Mouse (Mus musculus) CD4-positive, CD25-positive, alpha-beta regulatory T cell, adult 2 months (primary cell): Measurements from ENCODE around the gene Il11.

Experiments
- DNase-seq: peaks from one replicate; pipeline ENCODE4 v3.0.0-alpha.2; 2012; ENCODE audit warnings: low read depth, low spot score

The Il11 gene

DNA sequence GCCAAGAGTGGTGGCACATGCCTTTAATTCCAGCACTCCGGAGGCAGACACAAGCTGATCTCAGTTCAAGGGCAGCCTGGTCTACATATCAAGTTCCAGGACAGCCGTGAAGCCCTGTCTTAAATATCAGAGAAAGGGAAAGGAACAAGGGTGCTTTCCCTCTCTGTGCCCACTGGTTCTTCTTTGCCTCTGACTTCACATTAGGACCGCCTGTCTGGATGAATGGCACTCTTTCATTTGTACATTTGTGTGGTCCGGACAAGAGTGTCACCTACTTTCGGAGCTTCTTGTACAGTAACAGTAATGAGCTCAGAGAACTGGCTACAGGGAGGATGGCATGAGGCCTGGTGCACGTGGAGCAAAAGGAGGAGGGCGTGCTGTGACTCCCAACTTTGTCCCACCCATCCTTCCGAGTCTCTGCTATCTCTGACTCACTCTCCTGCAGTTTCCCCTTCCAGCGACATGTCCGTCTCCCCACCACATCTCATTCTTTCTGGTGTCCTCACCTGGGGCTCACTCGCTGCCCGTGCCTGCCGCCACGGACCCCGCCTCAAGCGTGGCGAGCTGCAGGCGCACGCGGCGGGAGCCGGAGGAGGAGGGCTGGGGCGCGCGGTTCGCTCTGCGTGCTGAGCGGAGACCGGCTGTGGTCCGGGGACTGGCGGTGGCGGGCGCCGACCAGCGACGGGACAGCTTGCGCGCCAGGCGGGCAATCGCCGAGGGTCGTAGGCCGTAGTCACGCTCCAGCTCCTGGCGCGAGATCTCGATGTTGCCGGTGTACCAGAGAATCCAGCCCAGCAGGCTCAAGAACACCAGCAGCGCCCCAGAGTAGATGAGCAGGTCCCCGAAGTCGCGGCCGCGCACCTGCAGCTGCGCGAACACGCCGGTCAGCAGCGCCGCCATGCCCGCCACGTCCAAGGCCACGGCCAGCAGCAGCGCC lies 6.1 kb upstream of the Il11 start:
- peak; percentile 63 for DNase-seq

DNA sequence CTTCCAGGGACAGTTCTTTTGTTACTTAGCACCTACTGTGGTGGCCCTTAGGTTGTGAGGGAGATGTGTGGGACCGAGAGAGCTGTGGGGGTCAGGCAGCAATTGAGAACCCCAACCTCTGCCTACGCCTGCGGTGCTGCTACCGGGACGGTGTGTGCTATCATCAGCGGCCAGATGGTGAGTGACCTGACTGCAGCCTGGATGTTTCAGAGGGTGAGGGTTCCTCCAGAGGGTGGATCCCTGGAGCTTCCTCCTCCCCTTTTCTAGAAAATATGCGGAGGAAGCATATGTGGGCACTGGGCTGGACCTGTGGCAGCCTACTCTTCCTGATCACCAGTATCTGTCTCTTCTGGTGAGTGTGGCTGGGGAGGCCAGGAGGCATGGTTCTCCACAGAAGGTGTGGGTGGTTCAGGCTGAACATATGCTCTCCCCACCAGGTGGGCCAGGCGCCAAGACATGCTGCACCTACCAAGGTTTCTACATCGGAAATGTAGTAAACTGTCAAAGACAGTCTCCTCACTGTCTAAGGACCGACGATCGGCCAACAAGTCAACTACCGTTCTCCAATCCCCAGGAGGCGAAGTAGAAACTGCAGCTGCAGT lies 1.1 kb upstream of the Il11 start:
- DNase-seq: no peak

DNA sequence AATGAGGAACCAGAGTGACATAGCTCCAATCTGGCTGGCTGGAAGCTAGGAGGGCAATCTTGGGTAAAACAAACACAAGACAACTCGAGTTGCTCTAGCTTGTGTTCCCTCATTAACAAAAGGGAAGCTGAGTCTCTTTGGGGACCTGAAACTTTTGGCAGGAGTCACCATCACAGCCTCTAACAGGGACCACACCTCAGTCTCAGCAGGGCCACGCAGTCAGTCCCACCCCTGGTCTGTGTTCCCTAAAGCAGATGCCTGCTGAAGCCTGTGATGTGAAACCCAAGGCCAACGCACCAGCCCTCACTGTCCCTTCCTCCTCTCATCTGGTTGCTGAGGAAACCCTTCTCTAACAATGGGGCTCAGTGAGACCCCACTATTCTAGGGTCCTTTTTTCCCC lies 529 bp downstream of the Il11 start:
- DNase-seq: no peak

DNA sequence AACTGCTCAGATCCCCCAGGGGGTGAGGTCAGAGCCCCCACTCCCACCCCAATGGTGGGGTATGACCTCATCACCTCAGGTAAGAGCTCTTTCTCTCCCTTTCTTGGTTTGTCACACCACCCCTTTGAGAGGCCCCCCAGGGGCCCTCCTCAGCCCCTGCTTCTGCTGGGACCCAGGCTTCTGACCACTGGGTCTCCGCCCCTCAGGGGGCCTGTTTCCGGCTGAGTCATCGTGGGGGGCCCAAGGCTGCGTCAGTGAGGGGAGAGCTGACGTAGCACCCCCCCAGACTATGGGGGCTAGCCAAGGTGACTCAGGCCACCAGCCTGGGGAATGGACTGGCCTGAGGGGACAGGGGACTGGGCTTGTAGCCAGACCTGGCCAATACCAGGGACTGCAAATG lies 2.7 kb downstream of the Il11 start:
- DNase-seq: no peak

DNA sequence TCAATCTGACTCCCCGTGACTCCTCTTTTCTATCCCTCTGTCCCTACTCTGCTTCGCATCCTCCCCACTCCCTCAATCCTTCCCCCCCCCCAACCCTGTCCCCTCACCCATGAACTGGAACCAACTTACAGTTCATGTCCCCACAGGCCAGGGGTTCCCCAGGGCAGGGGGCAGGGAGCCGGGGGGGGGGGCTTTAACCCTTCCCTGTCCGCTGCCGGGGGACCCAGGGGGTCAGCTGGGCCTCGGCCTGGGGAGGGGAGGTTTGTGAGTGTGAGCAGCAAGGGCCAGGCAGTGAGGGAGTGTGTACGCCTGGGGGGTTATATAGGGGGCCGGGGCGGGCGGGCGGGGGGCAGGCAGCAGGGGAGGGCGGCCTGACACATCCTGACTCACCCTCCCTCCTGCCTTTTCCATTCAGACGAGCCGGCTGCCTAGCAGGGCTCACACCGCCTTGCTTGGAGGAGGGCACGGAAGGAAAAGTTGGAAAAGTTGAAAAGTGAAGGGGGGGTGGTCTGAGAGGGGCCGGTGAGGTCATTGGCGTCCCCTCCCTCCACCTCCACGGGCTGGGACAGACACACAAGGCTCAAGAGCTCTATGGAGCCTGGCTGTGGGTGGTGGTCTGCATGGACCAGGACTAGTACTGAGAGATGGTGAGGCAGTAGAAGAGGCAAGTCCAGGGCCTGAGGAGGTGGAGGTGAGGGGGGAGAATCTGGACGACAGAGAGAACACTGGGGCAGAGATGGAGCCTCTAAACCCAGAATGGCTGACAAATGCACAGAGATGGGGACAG lies 4.6 kb downstream of the Il11 start:
- DNase-seq: no peak

DNA sequence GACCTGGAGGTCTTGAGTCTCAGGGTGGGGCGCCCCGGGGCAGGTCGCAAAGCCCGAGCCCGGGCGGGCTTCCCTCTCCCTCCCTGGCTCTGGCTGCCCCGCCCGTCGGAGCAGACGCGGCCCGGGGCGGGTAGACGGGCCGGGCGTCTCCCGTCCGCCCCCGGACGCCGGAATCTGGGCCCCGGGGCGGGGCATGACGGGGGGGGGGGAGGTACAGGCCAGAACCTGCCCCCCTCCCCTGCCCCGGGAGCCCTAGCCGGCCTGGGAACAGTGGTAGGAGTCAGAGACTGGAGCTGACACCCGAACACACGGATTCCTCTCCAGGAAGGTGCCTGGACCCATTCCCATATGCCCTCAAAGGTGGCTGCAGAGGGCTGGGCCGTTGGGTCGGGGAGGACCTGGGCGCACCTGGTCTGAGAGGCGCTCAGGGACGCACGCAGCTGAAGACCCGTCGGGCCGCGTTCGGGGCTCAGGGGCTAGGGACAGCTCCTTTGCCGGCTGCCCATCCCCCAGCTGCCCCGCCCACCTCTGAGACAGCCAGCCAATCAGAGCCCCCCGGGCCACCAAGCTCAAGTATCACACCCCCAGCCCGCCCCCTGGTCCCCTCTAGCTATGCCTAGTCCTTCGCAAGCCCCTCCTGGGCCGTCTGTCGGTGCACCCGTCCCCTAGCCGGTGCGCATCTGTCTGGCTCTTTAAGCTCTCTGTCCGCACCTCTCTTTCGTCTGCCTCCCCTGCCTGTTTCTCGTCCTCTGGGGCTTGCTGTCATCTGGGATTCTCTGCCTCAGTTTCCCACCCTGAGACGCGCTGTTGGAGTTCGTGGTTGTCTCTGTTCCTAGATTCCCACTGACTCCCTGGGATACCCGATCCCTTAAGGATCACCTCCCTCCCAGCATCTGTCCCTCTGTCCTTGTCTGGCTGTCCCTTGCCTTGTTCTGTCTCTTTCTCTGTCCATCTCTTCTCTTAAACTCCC lies 5.5 kb downstream of the Il11 start:
- DNase-seq: peak; percentile 69

DNA sequence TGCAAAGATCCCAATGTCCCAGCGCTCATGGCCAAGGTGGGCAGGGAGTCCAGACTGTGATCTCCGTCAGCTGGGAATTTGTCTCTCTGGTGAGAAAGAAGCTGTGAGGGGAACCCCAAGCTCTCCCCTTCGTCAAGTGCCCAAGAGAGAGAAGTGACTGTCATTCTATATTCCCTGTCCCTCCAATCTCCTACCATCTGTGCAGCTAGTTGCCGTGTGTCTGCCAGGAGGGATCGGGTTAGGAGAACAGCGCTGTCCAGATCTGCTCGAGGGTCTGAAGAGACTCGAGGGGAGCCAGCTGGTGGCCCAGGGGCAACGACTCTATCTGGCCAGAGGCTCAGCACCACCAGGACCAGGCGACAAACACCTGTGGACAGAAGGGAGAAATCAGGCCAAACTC lies 6.5 kb downstream of the Il11 start:
- no peak for DNase-seq

DNA sequence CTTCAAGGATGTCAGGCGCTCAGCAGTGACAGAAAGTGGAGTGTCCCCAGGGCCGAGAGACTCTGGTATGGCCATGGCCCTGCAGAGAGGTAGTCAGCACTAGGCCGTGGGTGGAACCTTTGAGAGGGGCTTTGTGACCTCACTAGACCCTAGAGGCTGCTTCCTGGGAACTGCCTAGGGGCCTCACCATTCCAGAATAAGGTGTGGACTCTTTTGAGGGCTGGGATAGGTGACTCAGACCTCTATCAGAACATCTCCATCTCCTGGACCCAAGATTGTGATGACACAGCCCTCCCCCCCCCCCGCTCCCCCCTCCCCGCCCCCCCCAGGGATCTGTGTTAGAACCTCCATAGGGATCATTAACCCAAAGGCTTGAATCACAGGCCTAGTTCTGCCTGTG lies 11.5 kb downstream of the Il11 start, which contains the start of gene Fam71e2:
Gene Fam71e2, minus strand, starts transcription at position 101 of the 400 bp plus-strand sequence.
- DNase-seq: no peak

DNA sequence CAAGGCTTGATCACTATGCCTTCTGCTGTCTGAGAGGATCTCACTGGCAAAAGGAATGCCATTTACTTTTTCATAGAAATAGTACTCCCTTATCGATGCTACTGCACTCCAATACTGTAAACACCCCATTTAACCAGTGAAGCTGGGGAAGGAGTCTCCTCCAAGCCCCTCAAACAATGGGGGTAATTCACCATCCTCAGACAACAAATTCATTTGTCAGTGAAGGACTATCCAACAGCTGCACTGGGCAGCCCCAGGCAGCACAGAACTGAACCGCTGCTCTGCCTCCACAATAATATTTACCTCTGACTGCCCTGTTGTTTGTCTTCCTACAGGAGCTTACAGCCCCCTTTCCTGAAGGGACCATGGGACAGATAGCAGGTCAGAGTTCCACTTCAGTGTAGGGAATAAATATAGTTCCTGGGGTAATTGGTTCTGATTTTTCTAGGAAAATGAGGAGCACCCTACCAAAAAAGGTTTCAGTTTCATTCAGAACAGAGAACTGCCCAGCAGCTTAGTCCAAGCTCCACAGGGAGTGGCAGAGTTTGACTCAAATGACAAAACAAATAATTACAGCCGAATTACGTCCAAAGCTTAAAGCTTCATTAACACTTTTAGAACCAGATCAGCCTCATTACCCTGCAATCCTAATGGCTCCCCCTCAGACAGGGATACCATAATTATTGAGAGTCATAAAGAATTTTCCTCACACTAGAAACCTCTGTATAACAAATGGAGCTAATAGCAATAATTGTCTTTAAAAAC lies 17.5 kb downstream of the Il11 start:
- no peak for DNase-seq

DNA sequence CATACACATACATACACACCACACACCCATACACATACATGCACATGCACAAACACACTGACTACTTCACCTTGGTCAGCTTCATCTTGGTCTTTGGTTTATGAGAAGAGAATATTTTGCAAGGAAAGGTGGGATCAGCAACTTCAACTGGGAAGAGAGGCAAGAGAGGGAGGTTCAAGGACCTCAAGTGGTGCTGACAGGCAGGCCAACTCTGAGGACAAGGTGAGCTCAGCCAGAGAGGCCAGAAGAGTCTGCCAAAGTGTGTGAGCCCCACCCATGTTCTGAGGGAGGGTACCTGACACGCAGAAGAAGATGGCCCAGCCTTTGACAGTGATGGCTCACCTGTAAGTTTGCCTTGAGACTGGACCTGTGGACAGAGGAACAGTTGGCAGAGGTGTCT lies 23.0 kb downstream of the Il11 start:
- DNase-seq: no peak

DNA sequence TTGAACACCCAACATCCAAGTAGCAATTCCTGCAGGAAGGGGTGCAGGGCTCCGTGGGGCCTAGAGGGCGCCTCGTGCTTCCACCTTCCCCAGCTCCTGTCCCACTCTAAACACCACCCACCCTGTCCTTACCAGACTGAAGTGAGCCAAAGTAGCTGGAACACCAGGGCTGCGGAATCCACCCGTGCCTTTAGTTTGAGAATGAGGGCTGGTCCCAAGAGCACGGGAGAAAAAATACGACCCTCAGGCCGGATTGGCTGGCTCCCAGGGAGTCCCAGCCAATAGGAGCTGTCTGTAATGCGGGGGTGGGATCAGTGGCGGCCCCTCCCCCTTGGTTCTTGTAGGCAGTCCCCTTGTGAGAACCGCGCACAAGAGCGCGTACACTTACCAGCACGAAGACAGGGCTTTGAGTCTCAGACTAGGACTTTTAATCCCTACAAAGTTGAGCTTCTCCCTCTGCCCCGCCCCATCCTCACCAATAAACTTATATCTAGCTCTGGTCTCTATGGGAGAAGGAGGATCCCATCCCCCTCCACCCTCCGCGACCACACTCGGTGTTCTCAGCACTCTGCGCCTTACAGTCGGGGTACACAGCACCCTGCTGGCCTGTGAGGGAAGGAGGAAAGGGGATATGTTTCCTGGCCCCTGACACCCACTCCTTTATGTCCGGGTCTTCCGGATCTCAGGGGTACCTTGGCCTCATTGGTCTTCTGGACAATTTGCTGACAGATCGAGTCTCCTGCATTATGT lies 29.7 kb downstream of the Il11 start, which contains the start of gene Cox6b2:
Gene Cox6b2, minus strand, starts transcription at position 274 of the 750 bp plus-strand sequence.
- DNase-seq: peak; percentile 79

DNA sequence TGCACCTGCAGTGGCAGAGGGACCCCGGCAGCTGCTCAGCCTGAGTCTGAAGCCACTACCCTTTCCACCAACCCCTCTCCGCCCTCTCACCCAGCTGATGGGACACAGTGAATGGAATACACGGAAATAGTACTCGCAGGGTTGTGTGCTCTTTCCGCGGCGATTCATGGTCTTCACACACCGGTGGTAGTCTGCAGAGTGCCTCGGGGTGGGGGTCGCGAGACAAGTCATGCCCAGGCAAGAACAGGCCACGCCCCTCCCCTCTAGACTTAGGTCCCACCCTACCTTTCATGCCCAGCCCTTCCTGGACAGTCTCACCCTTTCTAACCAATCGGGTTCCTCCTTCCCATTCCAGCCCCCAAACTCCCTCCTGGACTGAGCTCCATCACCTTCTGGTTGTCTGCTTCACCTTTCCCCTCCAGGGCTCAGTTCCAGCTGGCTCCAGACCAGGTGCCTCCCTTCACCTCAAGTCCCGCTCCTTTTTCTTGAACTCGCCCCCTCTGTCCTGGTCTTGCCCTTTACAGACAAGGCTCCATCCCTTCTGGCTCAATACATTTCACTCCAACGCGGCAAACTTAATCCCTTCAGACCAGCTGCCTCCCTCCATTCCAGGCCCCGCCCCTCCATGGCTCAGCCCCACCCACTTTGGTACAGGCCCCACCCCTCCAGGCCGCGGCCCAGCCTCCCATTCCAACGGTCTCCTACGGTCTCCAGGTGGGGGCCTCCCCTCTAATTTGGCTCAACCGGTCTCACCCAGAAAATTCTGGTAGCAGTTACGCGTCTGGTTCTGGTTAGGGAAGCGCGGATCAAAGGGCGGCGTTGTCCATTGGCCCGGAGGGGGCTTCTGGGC lies 30.5 kb downstream of the Il11 start:
- DNase-seq: peak; percentile 44

DNA sequence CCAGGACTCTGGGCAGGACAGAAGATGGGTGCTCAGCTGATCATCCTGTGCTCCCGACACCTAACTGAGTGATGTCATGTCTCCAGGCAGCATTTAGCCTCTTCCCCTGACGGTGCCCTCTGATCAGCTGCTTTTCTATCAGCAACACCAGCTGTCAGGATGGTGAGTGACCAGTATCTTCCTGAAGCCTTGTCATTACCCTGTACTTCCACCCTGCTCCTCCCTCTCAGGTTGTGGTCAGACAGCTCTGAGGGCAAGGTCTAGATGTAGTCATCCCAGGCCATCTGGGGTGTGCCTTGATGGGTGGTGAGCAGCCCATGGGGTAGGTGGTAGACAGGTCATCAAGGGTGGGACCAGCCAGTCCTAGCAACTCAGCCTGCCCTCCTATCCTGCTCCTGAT lies 33.5 kb downstream of the Il11 start:
- DNase-seq: no peak

DNA sequence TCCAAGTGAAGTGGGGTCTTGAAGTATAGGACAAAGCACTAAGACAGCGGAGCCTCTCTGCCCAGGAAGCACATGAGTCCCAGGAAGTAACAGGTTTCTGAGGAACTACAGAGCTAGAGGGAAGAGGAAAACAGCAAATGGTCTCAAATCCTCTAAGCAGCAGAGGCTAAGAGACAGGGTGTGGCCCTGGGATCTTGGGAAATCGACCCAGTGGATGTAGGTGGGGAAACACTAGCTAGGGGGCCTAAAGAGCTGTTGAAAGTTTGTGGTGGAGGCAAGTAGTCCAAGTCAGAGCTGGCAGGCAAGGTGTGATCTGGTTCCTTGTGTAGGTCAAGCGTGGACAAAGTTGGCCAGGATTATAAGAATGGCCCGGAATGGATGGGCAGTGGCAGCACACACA lies 34.3 kb downstream of the Il11 start:
- no peak for DNase-seq

DNA sequence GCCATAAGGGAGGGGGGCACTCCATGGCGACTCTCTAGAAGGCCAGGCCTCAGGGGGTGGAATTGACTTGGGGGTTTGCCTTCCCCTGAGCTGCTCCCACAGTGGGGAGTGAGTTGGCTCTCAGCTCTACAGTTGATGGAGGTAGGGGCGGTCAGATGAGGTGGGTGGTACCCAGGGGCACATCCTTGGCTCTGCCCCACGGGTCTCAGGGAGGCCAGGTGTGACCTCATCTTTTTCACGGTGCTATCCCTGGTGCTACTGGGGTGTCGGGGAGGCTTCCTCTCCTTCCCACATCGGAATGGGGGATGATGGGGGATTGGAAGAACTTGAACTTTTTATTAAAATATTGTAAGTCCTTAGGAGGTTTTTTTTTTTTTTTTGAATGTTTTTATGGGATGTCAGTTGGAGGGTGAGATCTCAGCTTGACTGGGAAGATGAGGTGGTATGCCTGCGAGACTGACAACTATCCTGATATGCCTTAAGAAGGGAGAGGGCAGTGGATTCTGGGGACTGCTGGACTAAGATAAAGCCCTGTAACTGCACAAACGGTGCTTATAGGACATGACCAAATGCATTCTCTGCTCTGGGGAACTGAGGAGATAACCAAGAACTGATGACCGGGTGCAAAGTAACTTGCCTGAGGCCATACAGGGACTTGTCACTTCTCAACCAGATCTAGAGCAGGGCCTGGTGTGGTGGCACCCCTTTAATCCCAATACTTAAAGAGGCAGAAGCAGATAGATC lies 35.3 kb downstream of the Il11 start:
- DNase-seq: no peak

DNA sequence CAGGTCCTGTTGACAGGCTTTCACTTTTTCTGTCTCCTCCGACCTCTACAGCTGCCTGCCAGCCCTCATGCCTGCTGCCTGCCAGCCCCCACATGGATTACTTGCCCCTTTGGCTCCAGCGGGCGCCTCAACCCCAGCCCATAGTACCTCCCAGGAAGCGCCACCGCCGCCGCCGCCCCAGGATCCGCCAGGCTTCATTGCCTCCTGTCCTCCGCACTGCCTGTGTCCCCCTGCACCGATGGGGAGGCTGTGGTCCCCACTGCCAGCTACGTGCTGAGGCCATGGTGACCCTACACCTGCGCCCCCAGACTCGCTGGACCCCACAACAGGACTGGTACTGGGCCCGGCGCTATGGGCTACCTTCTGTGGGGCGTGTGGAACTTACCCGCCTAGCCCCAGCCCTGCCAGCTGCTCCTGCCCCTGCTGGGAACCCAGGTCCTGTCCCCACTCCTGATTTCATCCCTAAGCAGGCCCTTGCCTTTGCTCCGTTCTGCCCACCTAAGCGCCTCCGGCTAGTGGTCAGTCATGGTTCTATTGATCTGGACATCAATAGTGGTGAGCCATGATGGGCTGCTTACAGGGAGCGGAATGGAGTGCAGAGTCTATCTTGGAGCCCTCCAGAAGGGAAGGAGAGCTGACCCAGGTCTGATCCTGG lies 36.2 kb downstream of the Il11 start:
- DNase-seq: no peak

DNA sequence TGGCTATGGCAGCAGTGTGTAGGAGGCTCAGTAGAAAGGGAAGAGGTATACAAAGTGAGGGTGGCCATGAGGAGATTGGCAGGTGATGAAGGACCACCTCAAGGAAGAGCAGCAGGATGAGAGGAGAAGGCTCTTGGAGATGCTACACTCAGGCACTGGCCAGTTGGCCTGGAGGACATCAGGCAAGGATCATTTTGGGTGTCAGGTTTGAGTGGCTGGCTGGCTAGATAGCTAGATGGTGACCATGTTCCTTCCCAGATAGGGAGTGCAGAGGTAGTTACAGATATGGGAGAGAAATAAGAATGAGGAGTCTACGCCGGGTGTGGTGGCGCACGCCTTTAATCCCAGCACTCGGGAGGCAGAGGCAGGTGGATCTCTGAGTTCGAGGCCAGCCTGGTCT lies 37.8 kb downstream of the Il11 start:
- DNase-seq: no peak
